Mouse (Mus musculus) midbrain, embryonic 16.5 days (tissue): ENCODE results near the gene Smarca4. TPM values are rescaled to one million over a fixed set of nuclear protein-coding genes. Genes with fewer than 3 reads are reported as not detected.

ENCODE experiments used
- ATAC-seq: fragments of 200-750 bp; cut with Nextera tagmentation; 2 replicates; pipeline ENCODE4 v1.8.0; 2017; ENCODE audit warnings: moderate TSS enrichment
- H3K27ac ChIP-seq: fragments of 300-500 bp; sonication (generic); 2 replicates; pipeline ENCODE4 v1.5.1; 2014; ENCODE audit warnings: mild to moderate bottlenecking, low read length, mixed read lengths
- H3K27me3 ChIP-seq: fragments of 300-500 bp; sonication (generic); 2 replicates; pipeline ENCODE4 v1.6.1; 2014; ENCODE audit warnings: low read depth, low read length, mixed read lengths; ENCODE audit not compliant: control insufficient read depth, insufficient read depth
- H3K36me3 ChIP-seq: fragments of 300-500 bp; sonication (generic); 2 replicates; pipeline ENCODE4 v1.6.1; 2014; ENCODE audit warnings: mild to moderate bottlenecking, low read length, moderate library complexity, mixed read lengths; ENCODE audit not compliant: control insufficient read depth, insufficient read depth
- H3K4me1 ChIP-seq: fragments of 300-500 bp; sonication (generic); 2 replicates; pipeline ENCODE4 v1.6.1; 2014; ENCODE audit warnings: mild to moderate bottlenecking, low read length, mixed read lengths; ENCODE audit not compliant: control insufficient read depth, insufficient read depth
- H3K4me2 ChIP-seq: fragments of 300-500 bp; sonication (generic); 2 replicates; pipeline ENCODE4 v1.6.1; 2014; ENCODE audit warnings: mild to moderate bottlenecking, low read length, mixed read lengths
- H3K4me3 ChIP-seq: fragments of 300-500 bp; sonication (generic); 2 replicates; pipeline ENCODE4 v1.5.1; 2014; ENCODE audit warnings: low read depth, mild to moderate bottlenecking, low read length, moderate library complexity, mixed read lengths
- H3K9ac ChIP-seq: fragments of 300-500 bp; sonication (generic); 2 replicates; pipeline ENCODE4 v1.6.1; 2014; ENCODE audit warnings: low read depth, low read length, mixed read lengths
- H3K9me3 ChIP-seq: fragments of 300-500 bp; sonication (generic); replicated peaks from 2 replicates; pipeline ENCODE4 v1.6.1; 2014; ENCODE audit warnings: mild to moderate bottlenecking, low read length, mixed read lengths; ENCODE audit not compliant: control insufficient read depth, poor library complexity, severe bottlenecking
- whole genome bisulfite sequencing: fragments of 180-500 bp; shearing (Covaris S2); extraction: QIAGEN DNeasy Blood & Tissue Kit; methylation state at CpG from one replicate; pipeline ENCODE4 v1.1.7; 2014; 5-methylcytosine and 5-hydroxymethylcytosine counted together
- polyA plus RNA-seq: library from polyadenylated mRNA; unstranded; fragments of >200 nt; fragmentation: Nextera tagmentation; extraction: Ambion mirVana; gene quantifications from 2 replicates; pipeline ENCODE4 v1.2.1, GENCODE M21; 2015

The Smarca4 gene
- polyA plus RNA-seq, 1 experiment from 2014 or later: 129 TPM

DNA sequence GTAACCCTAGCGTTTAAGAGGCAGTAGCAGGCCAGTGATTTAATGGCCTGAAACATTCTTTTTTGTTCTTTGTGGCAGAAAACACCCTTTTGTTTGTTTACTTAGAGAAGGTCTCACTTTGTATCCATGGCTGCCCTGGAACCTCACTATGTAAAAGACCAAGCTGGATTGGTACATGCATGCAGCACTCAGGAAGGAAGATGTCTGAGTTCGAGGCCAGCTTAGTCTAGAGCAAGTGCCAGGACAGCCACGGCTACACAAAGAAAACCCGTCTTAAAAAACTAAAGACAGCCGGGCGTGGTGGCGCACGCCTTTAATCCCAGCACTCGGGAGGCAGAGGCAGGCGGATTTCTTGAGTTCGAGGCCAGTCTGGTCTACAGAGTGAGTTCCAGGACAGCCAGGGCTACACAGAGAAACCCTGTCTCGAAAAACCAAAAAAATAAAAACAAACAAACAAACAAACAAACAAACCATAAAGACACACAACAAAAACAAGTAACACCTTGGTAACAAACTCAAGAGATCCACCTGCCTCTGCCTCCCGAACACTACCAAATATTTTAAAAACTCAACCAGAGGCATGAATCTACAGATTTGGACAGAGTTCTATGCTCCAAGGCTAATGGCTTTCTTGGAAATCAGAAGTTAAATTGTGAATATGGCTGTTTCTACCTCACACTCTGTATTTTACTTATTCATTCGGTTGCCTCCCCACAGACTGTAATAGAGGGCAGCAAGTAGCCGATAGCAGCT, 929 bp upstream of the Smarca4 start:
- Histone ChIP-seq H3K9me3 (no peaks in the 10 kb centered on the region), H3K9ac (peak overlapping the region; percentile 73), H3K4me1 (peaks cover 28% of the 10 kb centered on the region), H3K27me3 (no peaks in the 10 kb centered on the region), H3K36me3 (no peaks in the 10 kb centered on the region), H3K4me3 (peak overlapping the region; percentile 79), H3K4me2 (peak overlapping the region; percentile 60), H3K27ac (peak overlapping the region; percentile 94)
- 76% methylated on average over 15 of the region's 15 CpGs for WGBS
- no peak for ATAC-seq

DNA sequence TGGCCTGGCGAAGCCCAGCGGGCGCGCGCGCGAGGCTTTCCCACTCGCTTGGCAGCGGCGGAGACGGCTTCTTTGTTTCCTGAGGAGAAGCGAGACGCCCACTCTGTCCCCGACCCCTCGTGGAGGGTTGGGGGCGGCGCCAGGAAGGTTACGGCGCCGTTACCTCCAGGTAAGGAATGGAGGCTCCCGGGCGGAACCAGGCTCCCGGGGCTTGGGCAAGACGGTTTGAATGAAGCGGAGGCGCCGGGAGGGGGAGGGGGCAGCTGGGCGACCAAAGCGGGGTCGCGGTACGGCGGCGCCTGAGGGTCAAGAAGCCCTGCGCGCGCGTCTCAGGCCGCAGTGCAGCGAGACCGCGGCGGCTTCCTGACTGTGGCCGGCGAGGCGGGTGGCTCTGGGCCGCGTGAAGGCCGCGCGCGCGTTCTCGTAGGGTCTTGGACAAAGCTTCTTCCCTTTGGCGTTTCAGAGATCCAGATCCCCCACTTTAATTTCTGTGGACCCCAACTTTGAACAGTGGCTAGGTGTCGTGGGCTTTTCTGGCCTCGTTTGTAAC, 338 bp downstream of the Smarca4 start:
- peak overlapping the region; percentile 99 for H3K27ac ChIP-seq
- peaks cover 32% of the 10 kb centered on the region for H3K4me1 ChIP-seq
- H3K4me2 ChIP-seq: peak overlapping the region; percentile 60
- H3K9me3 ChIP-seq: no peaks in the 10 kb centered on the region
- peak overlapping the region; percentile 79 for H3K4me3 ChIP-seq
- peak; percentile 79 for ATAC-seq
- H3K9ac ChIP-seq: peak overlapping the region; percentile 75
- H3K27me3 ChIP-seq: no peaks in the 10 kb centered on the region
- WGBS: under 1% methylated on average over 45 of the region's 57 CpGs
- no peaks in the 10 kb centered on the region for H3K36me3 ChIP-seq

DNA sequence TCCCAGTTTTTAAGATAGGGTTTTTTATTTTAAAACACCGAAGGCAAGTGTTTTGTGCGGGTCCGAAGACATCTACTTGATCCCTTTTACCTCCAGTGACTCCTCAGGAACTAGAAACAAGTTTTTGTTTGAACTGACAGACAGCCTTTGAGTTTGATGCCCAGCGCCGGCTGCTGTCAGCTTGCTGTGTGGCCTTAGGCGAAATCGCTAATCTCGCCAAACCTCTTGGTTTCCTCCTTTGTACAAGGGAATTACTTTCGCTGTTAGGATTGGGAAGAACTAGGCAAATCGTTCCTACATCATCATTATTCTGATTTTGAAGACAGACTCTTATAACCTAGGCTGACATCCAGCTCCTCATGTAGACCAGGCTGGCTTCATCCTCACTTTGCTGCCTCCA, 1.1 kb downstream of the Smarca4 start:
- no peak for ATAC-seq
- Histone ChIP-seq H3K27me3 (no peaks in the 10 kb centered on the region), H3K9me3 (no peaks in the 10 kb centered on the region), H3K27ac (peak overlapping the region; percentile 99), H3K4me2 (peak overlapping the region; percentile 60), H3K4me3 (peak overlapping the region; percentile 79), H3K4me1 (peaks cover 32% of the 10 kb centered on the region), H3K36me3 (no peaks in the 10 kb centered on the region), H3K9ac (peak overlapping the region; percentile 75)
- WGBS: 3% methylated on average over 10 of the region's 10 CpGs

DNA sequence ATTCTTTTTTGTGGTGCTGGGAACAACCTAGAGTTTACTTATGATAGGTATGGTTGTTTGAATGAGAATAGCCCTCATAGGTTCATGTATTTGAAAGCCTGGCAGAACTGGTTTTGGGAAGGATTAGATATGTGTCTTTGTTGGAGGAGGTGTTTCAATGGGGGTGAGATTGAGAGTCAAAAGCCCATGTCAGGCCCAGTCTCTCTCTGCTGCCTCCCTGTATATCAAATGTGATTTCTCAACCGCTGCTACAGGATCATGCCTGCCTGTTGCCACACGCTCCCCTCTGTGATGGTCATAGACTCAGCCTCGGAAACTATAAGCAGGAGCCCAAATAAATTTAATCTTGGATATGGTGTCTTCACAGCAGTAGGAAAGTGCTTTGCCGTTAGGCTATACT, 4.3 kb downstream of the Smarca4 start:
- WGBS: 84% methylated on average over 4 of the region's 4 CpGs
- H3K27me3 ChIP-seq: no peaks in the 10 kb centered on the region
- H3K4me3 ChIP-seq: no peak overlapping the region
- ATAC-seq: no peak
- H3K9ac ChIP-seq: no peak overlapping the region
- no peaks in the 10 kb centered on the region for H3K9me3 ChIP-seq
- H3K4me2 ChIP-seq: no peak overlapping the region
- H3K4me1 ChIP-seq: peaks cover 34% of the 10 kb centered on the region
- no peak overlapping the region for H3K27ac ChIP-seq
- H3K36me3 ChIP-seq: no peaks in the 10 kb centered on the region

DNA sequence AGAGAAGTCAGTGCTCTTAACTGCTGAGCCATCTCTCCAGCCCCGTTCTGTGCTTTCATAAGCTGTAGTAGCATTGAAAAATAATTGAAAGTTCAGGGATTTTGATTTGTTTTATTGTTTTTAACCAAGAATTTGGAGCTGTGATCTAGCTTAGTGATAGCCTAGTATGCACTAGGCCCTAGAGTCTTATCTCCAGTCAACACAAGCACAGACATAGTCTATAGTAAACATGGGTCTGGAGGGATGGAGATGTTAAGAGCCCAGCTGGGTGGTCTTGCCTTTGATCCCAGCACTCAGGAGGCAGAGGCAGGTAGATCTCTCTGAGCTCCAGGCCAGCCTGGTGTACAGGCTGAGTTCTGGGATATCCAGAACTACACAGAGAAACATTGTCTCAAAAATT, 6.7 kb downstream of the Smarca4 start:
- WGBS: 95% methylated on average over 1 of the region's 1 CpGs
- H3K27ac ChIP-seq: no peak overlapping the region
- no peaks in the 10 kb centered on the region for H3K27me3 ChIP-seq
- H3K9me3 ChIP-seq: no peaks in the 10 kb centered on the region
- H3K4me3 ChIP-seq: no peak overlapping the region
- no peak for ATAC-seq
- no peak overlapping the region for H3K4me2 ChIP-seq
- no peaks in the 10 kb centered on the region for H3K36me3 ChIP-seq
- no peak overlapping the region for H3K9ac ChIP-seq
- H3K4me1 ChIP-seq: peaks cover 30% of the 10 kb centered on the region

DNA sequence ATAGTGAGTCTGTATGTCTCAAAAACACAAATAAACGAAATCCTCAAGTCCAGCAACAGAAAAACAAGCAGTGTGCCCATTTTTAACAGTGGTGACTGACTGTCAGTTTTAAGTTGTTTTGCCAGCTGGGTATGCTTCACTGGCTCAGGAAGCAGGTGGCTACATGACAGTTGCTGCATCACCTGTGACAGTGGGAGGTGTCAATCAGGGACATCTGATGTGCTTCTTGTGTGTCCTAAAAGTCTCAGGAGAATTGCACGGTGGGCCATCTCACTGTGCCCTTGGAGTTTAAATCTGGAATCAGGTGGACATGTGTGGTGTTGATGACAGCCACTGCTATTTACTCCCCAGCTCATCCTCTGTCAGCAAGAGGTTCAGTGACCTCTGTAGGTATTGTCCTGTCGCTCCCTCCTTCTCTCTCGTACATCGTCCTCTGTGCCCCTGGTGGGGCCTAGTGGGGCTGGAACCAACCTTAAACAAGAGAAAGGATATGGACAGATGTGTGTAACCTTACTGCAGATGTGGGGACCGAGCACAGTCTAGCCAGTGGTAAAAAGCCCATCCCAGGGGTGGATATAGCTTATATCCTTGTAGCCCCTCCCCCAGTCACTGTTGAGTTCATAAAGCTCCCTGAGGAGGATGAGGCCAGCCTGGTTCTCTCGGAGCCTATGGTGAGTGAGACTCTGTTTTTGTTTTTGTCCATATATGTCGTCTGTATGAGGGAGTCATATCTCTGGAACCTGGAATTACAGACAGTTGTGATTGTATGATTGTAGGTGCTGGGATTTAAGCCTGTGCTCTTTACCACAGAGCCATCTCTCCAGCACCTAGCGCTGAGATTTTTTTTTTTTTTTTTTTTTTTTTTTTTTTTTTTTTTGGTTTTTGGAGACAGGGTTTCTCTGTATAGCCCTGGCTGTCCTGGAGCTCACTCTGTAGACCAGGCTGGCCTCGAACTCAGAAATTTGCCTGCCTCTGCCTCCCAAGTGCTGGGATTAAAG, 9.7 kb downstream of the Smarca4 start:
- no peak overlapping the region for H3K4me3 ChIP-seq
- H3K9ac ChIP-seq: no peak overlapping the region
- peaks cover 8% of the 10 kb centered on the region for H3K4me1 ChIP-seq
- ATAC-seq: no peak
- no peak overlapping the region for H3K27ac ChIP-seq
- no peak overlapping the region for H3K4me2 ChIP-seq
- no peaks in the 10 kb centered on the region for H3K9me3 ChIP-seq
- no peaks in the 10 kb centered on the region for H3K36me3 ChIP-seq
- WGBS: 87% methylated on average over 9 of the region's 10 CpGs
- H3K27me3 ChIP-seq: no peaks in the 10 kb centered on the region

DNA sequence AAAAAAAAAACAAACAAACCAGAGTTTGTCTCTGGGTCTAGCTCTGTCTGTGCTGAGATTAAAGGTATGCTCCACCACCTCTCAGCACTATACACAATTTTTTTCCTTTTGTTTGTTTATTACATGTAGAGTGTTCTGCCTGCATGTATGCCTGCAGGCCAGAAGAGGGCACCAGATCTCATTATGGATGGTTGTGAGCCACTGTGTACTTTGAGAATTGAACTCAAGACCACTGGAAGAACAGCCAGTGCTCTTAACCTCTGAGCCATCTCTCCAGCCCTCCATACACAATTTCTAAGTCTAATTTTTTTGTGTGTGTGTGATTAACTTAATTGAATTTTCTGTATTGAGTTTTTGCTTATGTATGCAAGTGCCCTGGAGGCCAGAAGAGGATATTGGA, 10.6 kb downstream of the Smarca4 start:
- H3K27me3 ChIP-seq: no peaks in the 10 kb centered on the region
- no peak overlapping the region for H3K4me2 ChIP-seq
- no peak overlapping the region for H3K4me3 ChIP-seq
- no peak overlapping the region for H3K27ac ChIP-seq
- no peak overlapping the region for H3K9ac ChIP-seq
- no peak for ATAC-seq
- H3K9me3 ChIP-seq: no peaks in the 10 kb centered on the region
- peaks cover 6% of the 10 kb centered on the region; the same call in 1 of the 2 replicates for H3K4me1 ChIP-seq
- H3K36me3 ChIP-seq: no peaks in the 10 kb centered on the region

DNA sequence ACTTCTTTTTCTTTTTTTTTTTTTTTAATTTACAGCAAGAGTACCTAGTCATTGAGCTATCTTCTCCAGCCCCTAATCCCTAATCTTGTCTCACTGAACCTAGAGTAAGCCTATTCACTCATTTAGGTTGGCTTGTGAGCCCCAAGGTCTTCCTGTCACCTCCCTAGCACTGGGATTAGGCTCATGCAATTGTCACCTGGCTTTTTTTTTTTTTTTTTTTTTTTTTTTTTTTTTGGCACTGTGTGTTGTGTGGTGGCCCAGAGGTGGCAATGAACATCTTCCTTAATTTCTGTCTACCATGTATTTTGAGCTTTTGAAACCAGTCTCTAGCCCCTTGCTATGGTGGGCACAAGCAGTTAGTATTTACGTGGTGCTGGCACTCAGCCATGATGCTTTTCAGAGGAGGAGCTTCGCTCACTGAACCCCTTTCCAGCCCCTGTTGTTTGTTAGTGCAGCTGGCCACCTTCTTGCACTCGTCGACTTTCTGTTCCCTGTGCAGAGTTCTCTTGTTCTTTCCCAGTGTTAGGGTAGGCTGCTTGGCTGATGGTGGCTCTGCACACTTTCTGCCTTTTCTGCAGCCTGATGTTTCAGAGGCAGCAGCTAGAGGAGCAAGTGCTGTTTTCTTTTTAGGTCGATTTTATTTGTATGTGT, 11.3 kb downstream of the Smarca4 start:
- ATAC-seq: no peak
- Histone ChIP-seq H3K9ac (no peak overlapping the region), H3K36me3 (no peaks in the 10 kb centered on the region), H3K4me2 (no peak overlapping the region), H3K4me3 (no peak overlapping the region), H3K9me3 (no peaks in the 10 kb centered on the region), H3K4me1 (peaks cover 6% of the 10 kb centered on the region; the same call in 1 of the 2 replicates), H3K27me3 (no peaks in the 10 kb centered on the region), H3K27ac (0 out of 2 replicates have a peak overlapping the region, but pooled peaks have one; percentile 6)
- WGBS: 66% methylated on average over 5 of the region's 5 CpGs
